Mouse (Mus musculus) intestine, embryonic 16.5 days (tissue): ENCODE measurements around the gene Tmem81. TPM values are rescaled to one million over a fixed set of nuclear protein-coding genes. Genes with fewer than 3 reads are reported as not detected.

Experiments
- ATAC-seq: fragments of 200-750 bp; cut with Nextera tagmentation; 2 replicates; pipeline ENCODE4 v1.8.0; 2017; ENCODE audit warnings: moderate TSS enrichment, moderate library complexity
- H3K27ac ChIP-seq: fragments of 300-500 bp; sonication (generic); 2 replicates; pipeline ENCODE4 v1.5.1; 2014; ENCODE audit warnings: mild to moderate bottlenecking, low read length
- H3K27me3 ChIP-seq: fragments of 300-500 bp; sonication (generic); replicated peaks from 2 replicates; pipeline ENCODE4 v1.6.1; 2014; ENCODE audit warnings: low read length, control low read depth, mixed read lengths; ENCODE audit not compliant: control insufficient read depth, insufficient read depth
- H3K36me3 ChIP-seq: fragments of 300-500 bp; sonication (generic); 2 replicates; pipeline ENCODE4 v1.6.1; 2014; ENCODE audit warnings: low read length, control low read depth; ENCODE audit not compliant: control insufficient read depth, insufficient read depth
- H3K4me1 ChIP-seq: fragments of 300-500 bp; sonication (generic); 2 replicates; pipeline ENCODE4 v1.6.1; 2014; ENCODE audit warnings: low read length, control low read depth, mixed read lengths; ENCODE audit not compliant: control insufficient read depth, insufficient read depth
- H3K4me2 ChIP-seq: fragments of 300-500 bp; sonication (generic); 2 replicates; pipeline ENCODE4 v1.6.1; 2014; ENCODE audit warnings: low read depth, low read length, control low read depth
- H3K4me3 ChIP-seq: fragments of 300-500 bp; sonication (generic); 2 replicates; pipeline ENCODE4 v1.5.1; 2014; ENCODE audit warnings: mild to moderate bottlenecking, low read length
- H3K9ac ChIP-seq: fragments of 300-500 bp; sonication (generic); 2 replicates; pipeline ENCODE4 v1.6.1; 2014; ENCODE audit warnings: low read depth, low read length
- H3K9me3 ChIP-seq: fragments of 300-500 bp; sonication (generic); 2 replicates; pipeline ENCODE4 v1.6.1; 2016; ENCODE audit warnings: low read length, control low read depth; ENCODE audit not compliant: control insufficient read depth
- WGBS: fragments of 180-500 bp; shearing (Covaris S2); extraction: QIAGEN DNeasy Blood & Tissue Kit; methylation state at CpG from one replicate; pipeline ENCODE4 v1.1.7; 2014; 5-methylcytosine and 5-hydroxymethylcytosine counted together
- polyA plus RNA-seq: library from polyadenylated mRNA; unstranded; fragments of >200 nt; fragmentation: Nextera tagmentation; extraction: Ambion mirVana; gene quantifications from 2 replicates; pipeline ENCODE4 v1.2.1, GENCODE M21; 2015

Tmem81 gene
- polyA plus RNA-seq, 1 experiment from 2014 or later = 1.4 TPM

DNA sequence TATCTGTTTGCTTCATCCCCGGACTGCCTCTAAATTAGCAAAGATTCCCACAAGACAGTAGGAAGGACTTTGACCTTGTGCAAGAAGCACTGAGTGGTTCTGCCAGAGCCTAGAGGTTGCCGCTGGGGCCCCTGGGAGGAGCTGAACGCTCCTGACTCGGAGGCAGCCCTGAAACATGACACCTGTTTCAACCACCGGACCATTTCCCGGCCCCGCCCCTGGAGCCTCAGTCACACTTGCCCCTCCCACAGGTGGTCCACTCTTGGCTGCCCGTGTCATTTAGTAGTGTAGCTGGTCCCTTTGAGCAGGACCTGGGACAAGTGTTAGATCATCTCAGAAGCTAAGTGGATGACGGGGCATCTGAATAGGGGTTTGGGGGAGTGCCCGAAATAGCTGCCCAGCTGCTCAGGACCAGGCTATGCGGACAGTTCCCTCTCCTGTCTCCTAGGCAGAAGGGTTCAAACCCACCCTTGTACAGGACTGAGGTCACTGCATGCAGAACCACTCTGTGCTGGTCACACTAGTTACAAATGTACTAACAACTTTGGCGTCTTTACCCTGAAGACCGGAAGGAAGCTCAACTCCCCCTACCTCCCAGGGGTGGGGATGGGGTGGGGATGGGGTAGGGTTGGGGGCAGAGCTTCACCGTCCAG lies 35.3 kb downstream of the Tmem81 start:
- peaks cover 14% of the 10 kb centered on the region for H3K4me1 ChIP-seq
- no peak overlapping the region for H3K27ac ChIP-seq
- ATAC-seq = peak; percentile 94
- H3K4me2 ChIP-seq = 0 out of 2 replicates have a peak overlapping the region, but pooled peaks have one; percentile 7
- peaks cover 17% of the 10 kb centered on the region for H3K27me3 ChIP-seq
- no peaks in the 10 kb centered on the region for H3K36me3 ChIP-seq
- H3K9me3 ChIP-seq = no peaks in the 10 kb centered on the region
- 5% methylated on average over 14 of the region's 14 CpGs for WGBS
- H3K4me3 ChIP-seq = no peak overlapping the region
- no peak overlapping the region for H3K9ac ChIP-seq

DNA sequence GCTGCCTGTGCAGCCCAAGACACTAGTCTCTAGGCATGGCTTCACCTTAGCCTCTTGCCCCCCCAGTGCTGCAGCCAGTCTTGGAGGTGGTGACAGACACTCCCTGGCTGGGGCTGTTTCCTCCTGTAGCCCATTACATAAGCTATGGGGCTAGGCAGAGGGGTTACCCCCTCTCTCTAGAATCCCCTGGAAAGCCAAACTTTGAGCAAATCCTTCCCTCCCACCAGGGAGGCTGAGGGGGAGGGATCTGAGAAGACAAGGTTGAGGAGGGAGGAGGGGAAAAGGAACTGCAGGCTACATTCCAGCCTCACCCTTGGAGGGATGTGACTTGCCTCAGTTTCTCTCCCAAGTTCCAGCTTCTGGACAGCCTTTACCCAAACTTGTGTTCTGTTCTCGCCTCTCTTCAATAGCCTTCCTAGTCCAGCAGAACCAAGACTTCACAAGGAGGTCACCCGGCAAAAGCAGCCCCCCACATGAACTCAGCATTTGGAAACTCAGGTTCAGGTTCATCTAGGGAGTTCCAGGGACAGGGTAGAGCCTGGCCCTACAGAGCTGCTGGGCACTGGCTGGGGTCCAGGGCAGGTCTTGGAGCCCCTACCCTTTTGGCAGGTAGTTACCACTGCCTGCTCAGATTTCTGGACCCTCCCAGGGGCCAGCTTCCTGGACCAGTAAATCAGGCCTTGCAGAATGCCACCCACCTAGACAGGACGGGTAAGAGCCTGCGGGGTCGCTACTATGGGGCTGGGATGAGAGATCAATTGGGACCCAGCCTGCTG lies 36.0 kb downstream of the Tmem81 start:
- Histone ChIP-seq H3K9ac (no peak overlapping the region), H3K4me2 (peak overlapping the region; percentile 38; the same call in 1 of the 2 replicates), H3K27ac (no peak overlapping the region), H3K27me3 (peaks cover 17% of the 10 kb centered on the region), H3K36me3 (no peaks in the 10 kb centered on the region), H3K4me1 (peaks cover 14% of the 10 kb centered on the region), H3K9me3 (no peaks in the 10 kb centered on the region), H3K4me3 (peak overlapping the region; percentile 12; the same call in 1 of the 2 replicates)
- WGBS = 31% methylated on average over 5 of the region's 5 CpGs
- no peak for ATAC-seq

- no peak for ATAC-seq
- peak within 1 kb of the TSS; percentile 38 for H3K4me2 ChIP-seq
- 3% methylated on average over 30 of the region's 30 CpGs for WGBS
- no peaks in the 10 kb centered on the region for H3K36me3 ChIP-seq
- H3K9ac ChIP-seq = no peak within 1 kb of the TSS
- peak within 1 kb of the TSS; percentile 12; the same call in 1 of the 2 replicates for H3K4me3 ChIP-seq
- peaks cover 14% of the 10 kb centered on the region for H3K4me1 ChIP-seq
- H3K27me3 ChIP-seq = peaks cover 17% of the 10 kb centered on the region
- no peaks in the 10 kb centered on the region for H3K9me3 ChIP-seq
- H3K27ac ChIP-seq = no peak within 1 kb of the TSS
These were observed 36.8 kb downstream of the Tmem81 start, which contains the start of gene Cntn2 for GRCm38 (mm10) chr1:132542762-132543306. TSS of gene Cntn2 (minus strand) at chr1:132543256.

DNA sequence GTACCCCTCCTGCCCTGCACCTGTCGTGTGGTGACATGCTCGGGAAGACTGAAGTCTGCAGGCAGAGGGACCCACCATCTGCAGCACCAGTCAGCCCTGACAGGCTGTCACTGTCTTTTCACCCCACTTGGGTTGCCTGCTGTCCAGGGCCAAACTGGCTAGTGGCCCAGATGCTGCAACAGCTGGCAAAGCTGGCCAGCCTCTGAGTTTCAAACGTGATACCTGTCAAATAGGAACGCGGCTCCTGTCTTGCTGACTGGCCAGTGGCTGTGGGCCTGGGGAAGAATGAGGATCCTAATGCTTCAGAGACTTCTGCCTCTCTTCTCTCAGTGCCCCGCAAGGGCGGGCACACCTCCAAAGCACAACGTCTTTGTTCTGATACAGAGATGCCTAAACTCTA lies 37.8 kb downstream of the Tmem81 start:
- Histone ChIP-seq H3K27ac (no peak overlapping the region), H3K4me3 (no peak overlapping the region), H3K27me3 (peaks cover 17% of the 10 kb centered on the region), H3K4me1 (peaks cover 14% of the 10 kb centered on the region), H3K4me2 (no peak overlapping the region), H3K36me3 (no peaks in the 10 kb centered on the region), H3K9me3 (no peaks in the 10 kb centered on the region), H3K9ac (no peak overlapping the region)
- ATAC-seq = no peak
- 74% methylated on average over 8 of the region's 8 CpGs for WGBS

DNA sequence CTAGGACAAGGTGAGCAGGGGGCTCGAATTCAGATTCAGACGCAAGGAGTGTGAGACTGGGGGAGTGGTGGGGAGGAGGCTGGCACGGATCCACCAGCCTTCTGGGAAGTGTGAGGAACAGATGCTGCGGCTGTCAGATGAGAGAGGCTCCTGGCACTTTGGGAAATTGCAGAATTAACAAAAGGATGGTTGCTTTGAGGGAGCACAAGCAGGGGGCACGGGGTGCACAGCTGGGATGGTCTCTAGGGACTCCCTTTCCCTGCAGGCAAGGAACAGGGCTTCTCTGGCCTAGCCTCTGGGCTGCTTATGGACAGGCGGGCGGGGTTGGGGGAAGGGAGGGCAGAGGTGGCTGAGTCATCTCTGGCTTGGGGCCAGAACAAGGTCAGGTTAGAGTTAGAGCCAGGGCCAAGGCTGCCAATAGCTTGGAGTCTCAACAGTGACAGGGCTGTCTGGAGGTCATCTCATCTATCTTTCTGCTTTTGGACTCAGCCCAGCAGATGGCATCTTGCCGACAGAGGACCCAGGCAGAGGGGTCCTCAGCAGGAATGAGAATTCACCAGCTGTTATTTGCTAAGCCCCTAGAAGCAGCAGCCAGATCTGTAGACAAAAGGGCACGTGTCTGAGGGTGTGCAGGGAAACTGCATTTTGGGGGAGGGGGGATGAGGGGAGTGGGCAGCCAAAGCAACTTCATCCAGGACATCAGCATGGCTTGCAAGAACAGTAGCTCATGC lies 52.0 kb downstream of the Tmem81 start:
- Histone ChIP-seq H3K27ac (no peak overlapping the region), H3K9me3 (no peaks in the 10 kb centered on the region), H3K4me3 (no peak overlapping the region), H3K36me3 (no peaks in the 10 kb centered on the region), H3K4me2 (no peak overlapping the region), H3K9ac (peak overlapping the region; percentile 37; the same call in 1 of the 2 replicates), H3K27me3 (0 out of 2 replicates have a peak, but pooled peaks cover 3% of the 10 kb centered on the region), H3K4me1 (peaks cover 11% of the 10 kb centered on the region)
- ATAC-seq = peak; percentile 89
- 18% methylated on average over 9 of the region's 9 CpGs for WGBS

Other genes with a start within 250 kb of the Tmem81 start
- gene Klhdc8a, start 207.6 kb upstream of the Tmem81 start, polyA plus RNA-seq = 0.09 and 0.33 TPM in 2 replicates
- gene Nuak2, start 190.1 kb upstream of the Tmem81 start, polyA plus RNA-seq = 4.6 and 5.6 TPM in 2 replicates
- 9.4 and 12.2 TPM in 2 replicates for gene Tmcc2, start 114.9 kb upstream of the Tmem81 start, polyA plus RNA-seq
- gene Dstyk, start 88.7 kb upstream of the Tmem81 start, polyA plus RNA-seq = 6.2 and 6.3 TPM in 2 replicates
- 36.5 and 36.9 TPM in 2 replicates for gene Rbbp5, start 28.9 kb upstream of the Tmem81 start, polyA plus RNA-seq
- 0.27 and 0.31 TPM in 2 replicates for gene Cntn2, start 37.0 kb downstream of the Tmem81 start, polyA plus RNA-seq
- 2.0 and 2.3 TPM in 2 replicates for gene Nfasc, start 235.6 kb downstream of the Tmem81 start, polyA plus RNA-seq